16 mouse cellular contexts compared by ENCODE assay signal in genomic region chr11:43054972-43055371, GRCm38 (mm10). TPM values are rescaled to one million over a fixed set of nuclear protein-coding genes. Genes with fewer than 3 reads are reported as not detected.
DNase-seq lines count a peak whose midpoint lies in the region; ATAC-seq lines count a peak whose summit lies in the region.
"Had no signal": no experiment of that assay in that cellular context is flagged by ENCODE, and none has a peak within 500 bp of the region (broad histone marks: within the 10 kb centered on the region; RNA-seq: fewer than 3 reads in every experiment).

No protein-coding gene starts in this region.

- peak; percentile 81 for ATAC-seq in frontal cortex, adult (ENCODE audit: low TSS enrichment)

- intact Hi-C loops in heart, postnatal 36 days (cut with DNase I), result no loop called here

- no peak for DNase-seq in frontal cortex, postnatal 10 days (ENCODE audit: low spot score in 2 of 2)
- DNase-seq in right cerebral cortex, adult 2 months (ENCODE audit: low spot score in 2 of 2), result peak; percentile 41 to 51
- no peak for DNase-seq in right cerebral cortex, postnatal 4 days
- peak; percentile 45 for DNase-seq in layer of hippocampus, adult 9-10 months (ENCODE audit: low spot score)
- DNase-seq in telencephalon, adult 2 months (ENCODE audit: low read depth, low spot score), result peak; percentile 64
- no peak for DNase-seq in kidney, postnatal 4 days
- DNase-seq in heart, postnatal 36 days, result no peak
- DNase-seq: gastrocnemius, adult 2 months; kidney, adult 8-10 months; kidney, postnatal 36 days; lung, postnatal 14 days; thymus, postnatal 4 days had no signal

RNA-seq across cellular contexts. Expression of gene Gm9972, which starts 19.4 kb away (rescaled TPM):
- total RNA-seq in heart, postnatal 36 days (2021), result not detected
- total RNA-seq: adrenal gland, postnatal 4 days; gastrocnemius, adult 2 months; heart, adult 8-10 months; monocyte, adult 5-6 weeks had no signal

Comparison
In these comparisons a context has a peak if more than half of its experiments do, and no peak if none do; other contexts are left out.
1. DNase-seq: peak in right cerebral cortex, adult 2 months (2 of 2), layer of hippocampus, adult 9-10 months (single experiment) and telencephalon, adult 2 months (single experiment); none in frontal cortex, postnatal 10 days (0 of 2), right cerebral cortex, postnatal 4 days (single experiment), kidney, postnatal 4 days (0 of 2) and heart, postnatal 36 days (0 of 2).